ENCODE assay signal across 11 mouse cellular contexts in genomic region chr1:74028118-74028880, GRCm38 (mm10).
DNase-seq lines count a peak whose midpoint lies in the region; ATAC-seq and TF ChIP-seq lines count a peak whose summit lies in the region.
"Had no signal": no experiment of that assay in that cellular context is flagged by ENCODE, and none has a peak within 500 bp of the region (broad histone marks: within the 10 kb centered on the region; RNA-seq: fewer than 3 reads in every experiment).

No protein-coding gene starts in this region.

- H3K9me3 ChIP-seq in heart, embryonic 14.5 days (ENCODE audit: control insufficient read depth, low read length), result no peaks in the 10 kb centered on the region
- H3K9me3 ChIP-seq in limb, embryonic 10.5 days (replicated peaks), result no peaks in the 10 kb centered on the region
- H3K9me3 ChIP-seq: midbrain, embryonic 12.5 days had no signal

- H3K27ac ChIP-seq in heart, embryonic 14.5 days (replicated peaks in 1 of 2; ENCODE audit: control insufficient read depth in 1 of 2, insufficient read depth in 1 of 2, low read depth in 2 of 2, low read length in 2 of 2), result peak overlapping the region; percentile 75 to 83
- H3K27ac ChIP-seq in spleen, adult 2 months (ENCODE audit: insufficient read depth, low read length), result peak overlapping the region; percentile 27
- peak overlapping the region; percentile 85 for H3K27ac ChIP-seq in limb, embryonic 10.5 days

- H3K4me2 ChIP-seq in heart, embryonic 14.5 days (ENCODE audit: low read length), result peak overlapping the region; percentile 28; the same call in 1 of the 2 replicates
- H3K4me2 ChIP-seq: midbrain, embryonic 12.5 days had no signal

- intact Hi-C loops in heart, postnatal 36 days (cut with DNase I), result no loop called here

- H3K27me3 ChIP-seq in heart, embryonic 14.5 days (ENCODE audit: control insufficient read depth, insufficient read depth, low read length), result no peaks in the 10 kb centered on the region
- H3K27me3 ChIP-seq in spleen, adult 2 months (ENCODE audit: control insufficient read depth, insufficient read depth, low read length), result no peaks in the 10 kb centered on the region
- no peaks in the 10 kb centered on the region for H3K27me3 ChIP-seq in limb, embryonic 10.5 days (ENCODE audit: low read depth, poor library complexity, severe bottlenecking)
- H3K27me3 ChIP-seq: midbrain, embryonic 12.5 days had no signal

- H3K4me1 ChIP-seq in heart, embryonic 14.5 days (ENCODE audit: control insufficient read depth in 2 of 2, insufficient read depth in 2 of 2, low read length in 2 of 2), result peaks cover 94 to 100% of the 10 kb centered on the region in 2 experiments
- no peaks in the 10 kb centered on the region for H3K4me1 ChIP-seq in spleen, adult 2 months (ENCODE audit: control insufficient read depth, insufficient read depth, insufficient read length)
- peaks cover 98% of the 10 kb centered on the region for H3K4me1 ChIP-seq in limb, embryonic 10.5 days

- ATAC-seq in heart, embryonic 14.5 days (ENCODE audit: insufficient number of reproducible peaks, insufficient read depth, low FRiP score, low read depth), result no peak

- H3K36me3 ChIP-seq in heart, embryonic 14.5 days (ENCODE audit: control insufficient read depth, insufficient read depth, low read length), result 0 out of 2 replicates have a peak, but pooled peaks cover 4% of the 10 kb centered on the region
- H3K36me3 ChIP-seq in spleen, adult 2 months (ENCODE audit: control insufficient read depth, insufficient read depth, low read length), result no peaks in the 10 kb centered on the region
- H3K36me3 ChIP-seq in limb, embryonic 10.5 days, result peaks cover under 1% of the 10 kb centered on the region; the same call in 1 of the 2 replicates
- H3K36me3 ChIP-seq: midbrain, embryonic 12.5 days had no signal

- TF ChIP-seq POLR2A in spleen, adult 2 months (IDR thresholded peaks at IDR 0.05; ENCODE audit: low read depth, low read length), result no peak

- TF ChIP-seq CTCF in spleen, adult 2 months (IDR thresholded peaks at IDR 0.05; ENCODE audit: extremely low read depth, insufficient read depth, insufficient read length, insufficient replicate concordance), result no peak

- 69% methylated on average over 13 of the region's 13 CpGs for WGBS in heart, embryonic 14.5 days
- 83% methylated on average over 13 of the region's 13 CpGs for WGBS in spleen, adult 2 months
- 79% methylated on average over 13 of the region's 13 CpGs for WGBS in limb, embryonic 10.5 days

- H3K9ac ChIP-seq in heart, embryonic 14.5 days (ENCODE audit: low read length), result peak overlapping the region; percentile 65
- H3K9ac ChIP-seq: midbrain, embryonic 12.5 days had no signal

- no peak overlapping the region for H3K4me3 ChIP-seq in heart, embryonic 14.5 days (ENCODE audit: control insufficient read depth in 1 of 2, insufficient read depth in 1 of 2, low read depth in 1 of 2, low read length in 2 of 2)
- H3K4me3 ChIP-seq in spleen, adult 2 months (ENCODE audit: extremely low read depth, insufficient read depth, insufficient read length), result no peak overlapping the region
- no peak overlapping the region for H3K4me3 ChIP-seq in limb, embryonic 10.5 days
- H3K4me3 ChIP-seq: erythroblast, embryonic 14.5 days; midbrain, embryonic 12.5 days had no signal

- no peak for DNase-seq in heart, postnatal 36 days
- no peak for DNase-seq in spleen, adult 2 months (ENCODE audit: low read depth in 1 of 2, low spot score in 2 of 2)
- DNase-seq in spleen, postnatal 10 days (ENCODE audit: low spot score in 2 of 2), result no peak
- no peak for DNase-seq in limb, embryonic 10.5 days (ENCODE audit: low spot score)
- DNase-seq in adrenal gland, adult 8-10 months, result no peak
- DNase-seq in right cerebral cortex, postnatal 25 days, result no peak
- no peak for DNase-seq in ovary, postnatal 36 days (ENCODE audit: low spot score)
- DNase-seq: right cerebral cortex, adult 18-20 months had no signal

Comparison
In these comparisons a context has a peak if more than half of its experiments do, and no peak if none do; other contexts are left out.
1. H3K27ac ChIP-seq: peak in every context shown above with its lines; median percentile 85 in limb, embryonic 10.5 days; 79 in heart, embryonic 14.5 days; 27 in spleen, adult 2 months.